Mouse (Mus musculus): Measurements from ENCODE around the gene Dock9. TPM values are rescaled to one million over a fixed set of nuclear protein-coding genes. Genes with fewer than 3 reads are reported as not detected.

Dock9 gene
- polyA plus RNA-seq, 1 experiment = 2.7 TPM

DNA sequence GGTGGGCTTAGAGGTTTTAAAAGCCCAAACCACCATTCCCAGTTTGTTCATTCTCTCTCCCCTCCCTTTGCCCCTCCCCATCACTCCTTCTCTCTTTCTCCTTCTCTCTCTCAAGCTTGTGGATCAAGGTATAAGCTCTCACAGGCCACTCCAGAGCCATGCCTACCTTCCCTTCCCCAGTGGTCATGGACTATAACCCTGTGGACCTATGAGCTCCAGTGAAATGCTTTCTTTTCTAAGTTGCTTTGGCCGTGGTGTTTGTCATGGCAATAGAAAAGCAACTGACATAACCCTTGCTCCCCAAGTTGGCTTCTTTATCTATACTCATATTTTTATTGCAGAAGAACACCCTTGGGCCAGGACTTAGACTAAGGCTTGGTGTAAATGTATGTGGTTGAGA is 299.8 kb downstream of the Dock9 start:
- Histone ChIP-seq H3K4me3 (ENCODE audit: insufficient read depth, poor library complexity, severe bottlenecking) (no peak overlapping the region), H3K36me3 (ENCODE audit: control insufficient read depth, insufficient read depth) (no peaks in the 10 kb centered on the region), H3ac (ENCODE audit: control insufficient read depth, insufficient read length, low read depth) (no peak overlapping the region), H3K27me3 (ENCODE audit: control insufficient read depth, insufficient read depth, insufficient read length) (peaks cover 27% of the 10 kb centered on the region), H3K79me3 (ENCODE audit: low read depth) (no peaks in the 10 kb centered on the region), H3K79me2 (ENCODE audit: control insufficient read depth, insufficient read depth) (no peaks in the 10 kb centered on the region)
- no peak for TF ChIP-seq MAX (IDR thresholded peaks at IDR 0.05)
- TF ChIP-seq USF1 (IDR thresholded peaks at IDR 0.05; ENCODE audit: low read depth) = no peak
- no peak for TF ChIP-seq MYOD1 (IDR thresholded peaks at IDR 0.05; ENCODE audit: control insufficient read depth, insufficient read length, low read depth)
- no peak for TF ChIP-seq CTCF (IDR thresholded peaks at IDR 0.05; ENCODE audit: control insufficient read depth, insufficient read depth, insufficient read length)
- TF ChIP-seq CEBPB (IDR thresholded peaks at IDR 0.05; ENCODE audit: low read depth) = no peak
- TF ChIP-seq FOSL1 (IDR thresholded peaks at IDR 0.05; ENCODE audit: insufficient read depth, low read length, poor library complexity, severe bottlenecking) = no peak

DNA sequence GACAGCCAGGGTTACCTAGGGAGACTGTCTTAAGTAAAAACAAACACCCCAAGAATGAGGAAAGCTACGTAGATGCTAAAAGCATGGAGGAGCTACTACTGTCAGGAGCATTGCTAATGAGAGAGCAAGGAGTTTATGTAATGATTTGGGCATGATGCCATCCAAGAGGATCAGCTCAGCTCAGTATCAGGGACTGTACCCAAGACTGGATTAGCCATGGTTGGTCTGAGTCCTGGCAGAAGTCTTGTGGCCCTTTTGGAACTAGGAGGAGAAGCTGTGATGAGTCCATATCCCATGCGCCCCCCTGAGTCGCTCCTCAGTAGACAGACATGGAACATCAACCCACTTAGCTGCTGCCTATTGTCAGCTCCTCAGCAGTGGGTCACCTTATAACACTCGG is 301.9 kb downstream of the Dock9 start:
- H3K27me3 ChIP-seq (ENCODE audit: control insufficient read depth, insufficient read depth, insufficient read length) = peaks cover 34% of the 10 kb centered on the region
- no peak overlapping the region for H3ac ChIP-seq (ENCODE audit: control insufficient read depth, insufficient read length, low read depth)
- TF ChIP-seq MYOG (IDR thresholded peaks at IDR 0.05; ENCODE audit: control insufficient read depth, extremely low read depth, insufficient read length) (no peak), FOSL1 (IDR thresholded peaks at IDR 0.05; ENCODE audit: insufficient read depth, low read length, poor library complexity, severe bottlenecking) (no peak), USF1 (IDR thresholded peaks at IDR 0.05; ENCODE audit: low read depth) (no peak), MAX (IDR thresholded peaks at IDR 0.05) (no peak), MYOD1 (IDR thresholded peaks at IDR 0.05; ENCODE audit: control insufficient read depth, insufficient read length, low read depth) (no peak), CTCF (IDR thresholded peaks at IDR 0.05; ENCODE audit: control insufficient read depth, insufficient read depth, insufficient read length) (no peak), CEBPB (IDR thresholded peaks at IDR 0.05; ENCODE audit: low read depth) (no peak)
- H3K79me3 ChIP-seq (ENCODE audit: low read depth) = no peaks in the 10 kb centered on the region
- no peak overlapping the region for H3K4me3 ChIP-seq (ENCODE audit: insufficient read depth, poor library complexity, severe bottlenecking)
- no peaks in the 10 kb centered on the region for H3K79me2 ChIP-seq (ENCODE audit: control insufficient read depth, insufficient read depth)
- H3K36me3 ChIP-seq (ENCODE audit: control insufficient read depth, insufficient read depth) = no peaks in the 10 kb centered on the region

DNA sequence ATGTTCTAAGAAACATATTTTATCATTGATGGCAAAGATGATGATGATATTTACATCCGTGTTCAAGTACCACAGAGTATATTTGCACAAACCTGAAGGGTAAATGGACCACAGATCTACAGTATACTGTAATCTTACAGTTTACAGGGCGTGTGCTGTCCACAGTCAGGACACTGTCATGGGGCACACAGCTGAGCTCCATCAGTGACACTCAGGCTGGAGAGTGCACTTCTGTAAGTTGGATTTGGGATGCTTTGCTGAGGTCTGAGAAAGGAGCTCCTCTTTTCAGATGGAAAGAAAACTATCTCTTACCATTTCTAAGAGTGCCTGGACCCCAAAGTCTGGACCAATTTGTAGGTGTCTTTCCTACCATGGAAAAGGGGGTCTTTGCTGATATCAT is 302.5 kb downstream of the Dock9 start:
- H3K79me3 ChIP-seq (ENCODE audit: low read depth) = no peaks in the 10 kb centered on the region
- peaks cover 35% of the 10 kb centered on the region for H3K27me3 ChIP-seq (ENCODE audit: control insufficient read depth, insufficient read depth, insufficient read length)
- no peaks in the 10 kb centered on the region for H3K79me2 ChIP-seq (ENCODE audit: control insufficient read depth, insufficient read depth)
- H3ac ChIP-seq (ENCODE audit: control insufficient read depth, insufficient read length, low read depth) = no peak overlapping the region
- TF ChIP-seq FOSL1 (IDR thresholded peaks at IDR 0.05; ENCODE audit: insufficient read depth, low read length, poor library complexity, severe bottlenecking) = no peak
- no peak for TF ChIP-seq CTCF (IDR thresholded peaks at IDR 0.05; ENCODE audit: control insufficient read depth, insufficient read depth, insufficient read length)
- TF ChIP-seq MAX (IDR thresholded peaks at IDR 0.05) = no peak
- TF ChIP-seq MYOG (IDR thresholded peaks at IDR 0.05; ENCODE audit: control insufficient read depth, extremely low read depth, insufficient read length) = no peak
- TF ChIP-seq CEBPB (IDR thresholded peaks at IDR 0.05; ENCODE audit: low read depth) = no peak
- no peak for TF ChIP-seq MYOD1 (IDR thresholded peaks at IDR 0.05; ENCODE audit: control insufficient read depth, insufficient read length, low read depth)
- no peak for TF ChIP-seq USF1 (IDR thresholded peaks at IDR 0.05; ENCODE audit: low read depth)
- H3K4me3 ChIP-seq (ENCODE audit: insufficient read depth, poor library complexity, severe bottlenecking) = no peak overlapping the region
- no peaks in the 10 kb centered on the region for H3K36me3 ChIP-seq (ENCODE audit: control insufficient read depth, insufficient read depth)

DNA sequence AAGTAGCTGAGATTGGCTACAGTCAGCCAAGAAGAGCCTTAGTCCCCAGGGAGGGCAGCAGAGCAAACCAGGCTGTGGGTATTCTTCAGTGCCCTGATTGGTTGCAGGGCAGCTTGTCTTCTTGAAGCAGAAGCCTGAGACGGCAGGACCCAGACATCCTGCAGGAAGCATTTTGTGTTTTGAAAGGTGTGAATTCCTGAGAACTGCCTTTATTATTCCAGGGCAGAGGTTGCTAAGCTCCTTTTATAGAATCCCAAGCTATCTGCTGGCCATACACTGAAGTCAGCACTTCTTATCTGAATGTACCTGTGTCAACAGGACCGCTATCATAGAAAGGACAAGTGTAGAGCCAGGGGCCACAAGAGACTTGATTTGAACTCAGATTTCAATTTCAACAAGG is 303.4 kb downstream of the Dock9 start:
- Histone ChIP-seq H3ac (ENCODE audit: control insufficient read depth, insufficient read length, low read depth) (no peak overlapping the region), H3K36me3 (ENCODE audit: control insufficient read depth, insufficient read depth) (no peaks in the 10 kb centered on the region), H3K79me3 (ENCODE audit: low read depth) (no peaks in the 10 kb centered on the region), H3K79me2 (ENCODE audit: control insufficient read depth, insufficient read depth) (no peaks in the 10 kb centered on the region), H3K4me3 (ENCODE audit: insufficient read depth, poor library complexity, severe bottlenecking) (no peak overlapping the region), H3K27me3 (ENCODE audit: control insufficient read depth, insufficient read depth, insufficient read length) (peaks cover 40% of the 10 kb centered on the region)
- no peak for TF ChIP-seq USF1 (IDR thresholded peaks at IDR 0.05; ENCODE audit: low read depth)
- no peak for TF ChIP-seq MAX (IDR thresholded peaks at IDR 0.05)
- no peak for TF ChIP-seq FOSL1 (IDR thresholded peaks at IDR 0.05; ENCODE audit: insufficient read depth, low read length, poor library complexity, severe bottlenecking)
- TF ChIP-seq CTCF (IDR thresholded peaks at IDR 0.05; ENCODE audit: control insufficient read depth, insufficient read depth, insufficient read length) = no peak

DNA sequence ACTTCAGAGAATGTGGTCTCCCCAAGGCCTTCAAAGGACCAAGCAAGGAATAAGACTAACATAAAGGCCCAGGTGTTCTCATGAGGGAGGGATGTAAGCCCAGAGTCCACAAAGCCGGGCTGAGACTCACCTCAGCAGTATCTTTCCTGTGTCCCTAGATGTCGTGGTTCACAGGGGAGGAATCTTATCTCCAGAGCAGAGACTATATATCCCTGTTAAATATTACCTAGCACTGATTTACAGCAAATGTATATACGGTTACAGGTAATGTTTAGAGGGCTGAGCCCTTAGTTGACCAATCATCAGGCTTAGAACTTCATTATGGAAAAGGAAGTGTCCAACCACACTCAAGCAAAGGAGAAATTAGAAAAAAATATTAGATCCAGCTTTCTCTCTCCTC is 303.9 kb downstream of the Dock9 start:
- H3K36me3 ChIP-seq (ENCODE audit: control insufficient read depth, insufficient read depth) = no peaks in the 10 kb centered on the region
- H3K79me2 ChIP-seq (ENCODE audit: control insufficient read depth, insufficient read depth) = no peaks in the 10 kb centered on the region
- peaks cover 40% of the 10 kb centered on the region for H3K27me3 ChIP-seq (ENCODE audit: control insufficient read depth, insufficient read depth, insufficient read length)
- no peak overlapping the region for H3ac ChIP-seq (ENCODE audit: control insufficient read depth, insufficient read length, low read depth)
- H3K79me3 ChIP-seq (ENCODE audit: low read depth) = no peaks in the 10 kb centered on the region
- TF ChIP-seq CEBPB (IDR thresholded peaks at IDR 0.05; ENCODE audit: low read depth) = no peak
- TF ChIP-seq FOSL1 (IDR thresholded peaks at IDR 0.05; ENCODE audit: insufficient read depth, low read length, poor library complexity, severe bottlenecking) = no peak
- TF ChIP-seq MYOG (IDR thresholded peaks at IDR 0.05; ENCODE audit: control insufficient read depth, extremely low read depth, insufficient read length) = no peak
- TF ChIP-seq MYOD1 (IDR thresholded peaks at IDR 0.05; ENCODE audit: control insufficient read depth, insufficient read length, low read depth) = no peak
- TF ChIP-seq USF1 (IDR thresholded peaks at IDR 0.05; ENCODE audit: low read depth) = no peak
- TF ChIP-seq CTCF (IDR thresholded peaks at IDR 0.05; ENCODE audit: control insufficient read depth, insufficient read depth, insufficient read length) = no peak
- no peak for TF ChIP-seq MAX (IDR thresholded peaks at IDR 0.05)
- H3K4me3 ChIP-seq (ENCODE audit: insufficient read depth, poor library complexity, severe bottlenecking) = no peak overlapping the region

DNA sequence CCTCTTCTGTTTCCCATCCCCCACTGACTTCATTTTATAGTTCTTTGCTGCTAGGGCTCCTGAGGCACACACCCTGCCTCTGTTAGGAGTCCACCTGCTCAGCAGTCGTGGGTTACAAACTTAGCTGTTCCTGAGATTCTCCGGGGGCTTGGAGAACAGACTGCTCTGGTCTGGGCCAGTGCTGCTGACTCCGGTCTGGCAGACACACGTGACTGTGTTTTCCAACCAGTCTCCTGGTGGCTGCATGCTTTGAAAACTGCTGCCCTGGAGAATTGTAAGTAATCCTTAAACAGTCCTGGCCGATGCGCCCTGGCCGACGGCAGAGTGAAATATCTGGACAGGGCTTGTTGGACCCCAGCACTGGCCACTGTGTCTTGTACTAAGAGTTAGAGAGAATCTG is 305.3 kb downstream of the Dock9 start:
- TF ChIP-seq MYOD1 (IDR thresholded peaks at IDR 0.05; ENCODE audit: control insufficient read depth, insufficient read length, low read depth) (no peak), MAX (IDR thresholded peaks at IDR 0.05) (no peak), FOSL1 (IDR thresholded peaks at IDR 0.05; ENCODE audit: insufficient read depth, low read length, poor library complexity, severe bottlenecking) (no peak), CEBPB (IDR thresholded peaks at IDR 0.05; ENCODE audit: low read depth) (no peak), MYOG (IDR thresholded peaks at IDR 0.05; ENCODE audit: control insufficient read depth, extremely low read depth, insufficient read length) (no peak), USF1 (IDR thresholded peaks at IDR 0.05; ENCODE audit: low read depth) (no peak), CTCF (IDR thresholded peaks at IDR 0.05; ENCODE audit: control insufficient read depth, insufficient read depth, insufficient read length) (no peak)
- Histone ChIP-seq H3ac (ENCODE audit: control insufficient read depth, insufficient read length, low read depth) (no peak overlapping the region), H3K27me3 (ENCODE audit: control insufficient read depth, insufficient read depth, insufficient read length) (peaks cover 40% of the 10 kb centered on the region), H3K36me3 (ENCODE audit: control insufficient read depth, insufficient read depth) (no peaks in the 10 kb centered on the region), H3K79me3 (ENCODE audit: low read depth) (no peaks in the 10 kb centered on the region), H3K4me3 (ENCODE audit: insufficient read depth, poor library complexity, severe bottlenecking) (no peak overlapping the region), H3K79me2 (ENCODE audit: control insufficient read depth, insufficient read depth) (no peaks in the 10 kb centered on the region)

Other genes with a start within 250 kb of the Dock9 start
- 37.8 TPM for gene Ubac2, start 80.8 kb upstream of the Dock9 start, polyA plus RNA-seq (2012; fragmentation: generic; extraction: Trizol)
- 0.07 TPM for gene Gpr18, start 117.9 kb upstream of the Dock9 start, polyA plus RNA-seq (2012; fragmentation: generic; extraction: Trizol)
- 0.06 TPM for gene Gpr183, start 167.4 kb upstream of the Dock9 start, polyA plus RNA-seq (2012; fragmentation: generic; extraction: Trizol)
- not detected for gene Timm8a2, start 236.8 kb upstream of the Dock9 start, polyA plus RNA-seq (2012; fragmentation: generic; extraction: Trizol)

Data from C2C12 (cell line).